Mouse (Mus musculus) kidney, postnatal 0 days (tissue): ENCODE measurements around the gene Lbp. TPM values are rescaled to one million over a fixed set of nuclear protein-coding genes. Genes with fewer than 3 reads are reported as not detected.
A peak's percentile ranks its signal among the peaks of the same experiment; 100 is the strongest.

ENCODE experiments used
- ATAC-seq: fragments of 200-750 bp; cut with Nextera tagmentation; replicated peaks from 2 replicates; pipeline ENCODE4 v1.8.0; 2017; ENCODE audit warnings: low read depth, moderate number of reproducible peaks, moderate TSS enrichment, moderate library complexity; ENCODE audit not compliant: low FRiP score
- DNase-seq: peaks from one replicate; pipeline ENCODE4 v3.0.0-alpha.2; 2016; ENCODE audit warnings: low spot score
- H3K27ac ChIP-seq: fragments of 300-500 bp; sonication (generic); 2 replicates; pipeline ENCODE4 v1.5.1; 2014; ENCODE audit warnings: mild to moderate bottlenecking
- H3K27me3 ChIP-seq: fragments of 300-500 bp; sonication (generic); 2 replicates; pipeline ENCODE4 v1.6.1; 2014; ENCODE audit warnings: low read length, mixed read lengths; ENCODE audit not compliant: insufficient read depth
- H3K36me3 ChIP-seq: fragments of 300-500 bp; sonication (generic); 2 replicates; pipeline ENCODE4 v1.6.1; 2014; ENCODE audit warnings: low read length, mixed read lengths; ENCODE audit not compliant: insufficient read depth
- H3K4me1 ChIP-seq: fragments of 300-500 bp; sonication (generic); replicated peaks from 2 replicates; pipeline ENCODE4 v1.6.1; 2014; ENCODE audit warnings: antibody characterized with exemption, low read length, mixed read lengths; ENCODE audit not compliant: insufficient read depth
- H3K4me2 ChIP-seq: fragments of 300-500 bp; sonication (generic); 2 replicates; pipeline ENCODE4 v1.6.1; 2014; ENCODE audit warnings: mild to moderate bottlenecking, low read length, moderate library complexity, mixed read lengths
- H3K4me3 ChIP-seq: fragments of 300-500 bp; sonication (generic); replicated peaks from 2 replicates; pipeline ENCODE4 v1.5.1; 2014; ENCODE audit warnings: low read depth, low read length
- H3K9ac ChIP-seq: fragments of 300-500 bp; sonication (generic); 2 replicates; pipeline ENCODE4 v1.6.1; 2014; ENCODE audit warnings: low read depth, low read length
- H3K9me3 ChIP-seq: fragments of 300-500 bp; sonication (generic); replicated peaks from 2 replicates; pipeline ENCODE4 v1.6.1; 2016; ENCODE audit warnings: low read length, inconsistent platforms, mixed read lengths
- CTCF ChIP-seq: IDR thresholded peaks from 2 replicates; pipeline ENCODE4 v1.5.1; 2016; ENCODE audit warnings: antibody characterized with exemption, low read depth, mild to moderate bottlenecking, moderate library complexity
- WGBS: fragments of 180-500 bp; shearing (Covaris S2); extraction: QIAGEN DNeasy Blood & Tissue Kit; methylation state at CpG from one replicate; pipeline ENCODE4 v1.1.7; 2014; 5-methylcytosine and 5-hydroxymethylcytosine counted together
- polyA plus RNA-seq: library from polyadenylated mRNA; unstranded; fragments of >200 nt; fragmentation: Nextera tagmentation; extraction: Ambion mirVana; gene quantifications from 2 replicates; pipeline ENCODE4 v1.2.1, GENCODE M21; 2015

The Lbp gene
- polyA plus RNA-seq, 1 experiment from 2014 or later, result 32.1 TPM

- H3K27ac ChIP-seq, result no peak overlapping the region
- ATAC-seq, result no peak
- no peak for DNase-seq
- no peak overlapping the region for H3K4me2 ChIP-seq
- no peaks in the 10 kb centered on the region for H3K27me3 ChIP-seq
- 87% methylated on average over 2 of the region's 2 CpGs for WGBS
- no peaks in the 10 kb centered on the region for H3K9me3 ChIP-seq
- H3K36me3 ChIP-seq, result peaks cover 53% of the 10 kb centered on the region
- H3K4me3 ChIP-seq, result no peak overlapping the region
- H3K9ac ChIP-seq, result no peak overlapping the region
- H3K4me1 ChIP-seq, result peaks cover 9% of the 10 kb centered on the region; the same call in 1 of the 2 replicates
- TF ChIP-seq CTCF, result no peak
These were observed 48.9 kb downstream of the Lbp start for GRCm38 (mm10) chr2:158355238-158355637.

GRCm38 (mm10) chr2:158356121-158356520, 49.8 kb downstream of the Lbp start:
- Histone ChIP-seq H3K9me3 (no peaks in the 10 kb centered on the region), H3K9ac (no peak overlapping the region), H3K4me2 (no peak overlapping the region), H3K27ac (no peak overlapping the region), H3K4me3 (no peak overlapping the region), H3K27me3 (no peaks in the 10 kb centered on the region), H3K4me1 (peaks cover 9% of the 10 kb centered on the region; the same call in 1 of the 2 replicates), H3K36me3 (peaks cover 53% of the 10 kb centered on the region)
- TF ChIP-seq CTCF, result no peak
- 91% methylated on average over 5 of the region's 5 CpGs for WGBS
- DNase-seq (no peak), ATAC-seq (no peak)

- Histone ChIP-seq H3K27ac (no peak overlapping the region), H3K4me1 (peaks cover 9% of the 10 kb centered on the region; the same call in 1 of the 2 replicates), H3K36me3 (peaks cover 49% of the 10 kb centered on the region), H3K4me2 (peak overlapping the region; percentile 67), H3K9me3 (no peaks in the 10 kb centered on the region), H3K4me3 (peak overlapping the region; percentile 58), H3K27me3 (no peaks in the 10 kb centered on the region), H3K9ac (peak overlapping the region; percentile 83)
- WGBS, result 42% methylated on average over 12 of the region's 12 CpGs
- DNase-seq (no peak), ATAC-seq (no peak)
- TF ChIP-seq CTCF, result no peak
These were observed 53.7 kb downstream of the Lbp start for GRCm38 (mm10) chr2:158359757-158360620.

GRCm38 (mm10) chr2:158360873-158361677, 54.8 kb downstream of the Lbp start:
- Histone ChIP-seq H3K27ac (peak overlapping the region; percentile 77), H3K4me2 (peak overlapping the region; percentile 67), H3K4me3 (peak overlapping the region; percentile 58), H3K27me3 (no peaks in the 10 kb centered on the region), H3K9ac (peak overlapping the region; percentile 83), H3K9me3 (no peaks in the 10 kb centered on the region), H3K4me1 (peaks cover 9% of the 10 kb centered on the region; the same call in 1 of the 2 replicates), H3K36me3 (peaks cover 38% of the 10 kb centered on the region)
- peak; percentile 89 for TF ChIP-seq CTCF
- DNase-seq, result peak; percentile 97
- ATAC-seq, result peak; percentile 70
- under 1% methylated on average over 41 of the region's 41 CpGs for WGBS

GRCm38 (mm10) chr2:158361678-158362320, 55.5 kb downstream of the Lbp start:
- Histone ChIP-seq H3K36me3 (peaks cover 31% of the 10 kb centered on the region), H3K9me3 (no peaks in the 10 kb centered on the region), H3K9ac (no peak overlapping the region), H3K4me3 (no peak overlapping the region), H3K27me3 (no peaks in the 10 kb centered on the region), H3K4me1 (peaks cover 9% of the 10 kb centered on the region; the same call in 1 of the 2 replicates), H3K27ac (peak overlapping the region; percentile 33; the same call in 1 of the 2 replicates), H3K4me2 (peak overlapping the region; percentile 67; the same call in 1 of the 2 replicates)
- ATAC-seq, result no peak
- no peak for DNase-seq
- peak; percentile 55; the same call in 1 of the 2 replicates for TF ChIP-seq CTCF
- 36% methylated on average over 8 of the region's 8 CpGs for WGBS

- no peak overlapping the region for H3K4me3 ChIP-seq
- H3K9ac ChIP-seq, result no peak overlapping the region
- 52% methylated on average over 4 of the region's 4 CpGs for WGBS
- no peak for TF ChIP-seq CTCF
- peaks cover 9% of the 10 kb centered on the region; the same call in 1 of the 2 replicates for H3K4me1 ChIP-seq
- no peak for DNase-seq
- no peaks in the 10 kb centered on the region for H3K27me3 ChIP-seq
- no peak overlapping the region for H3K27ac ChIP-seq
- H3K36me3 ChIP-seq, result peaks cover 7% of the 10 kb centered on the region
- ATAC-seq, result no peak
- no peaks in the 10 kb centered on the region for H3K9me3 ChIP-seq
- H3K4me2 ChIP-seq, result no peak overlapping the region
These were observed 57.9 kb downstream of the Lbp start for GRCm38 (mm10) chr2:158364175-158364574.
